ENCODE assay signal across 8 mouse cellular contexts in the genomic region with DNA sequence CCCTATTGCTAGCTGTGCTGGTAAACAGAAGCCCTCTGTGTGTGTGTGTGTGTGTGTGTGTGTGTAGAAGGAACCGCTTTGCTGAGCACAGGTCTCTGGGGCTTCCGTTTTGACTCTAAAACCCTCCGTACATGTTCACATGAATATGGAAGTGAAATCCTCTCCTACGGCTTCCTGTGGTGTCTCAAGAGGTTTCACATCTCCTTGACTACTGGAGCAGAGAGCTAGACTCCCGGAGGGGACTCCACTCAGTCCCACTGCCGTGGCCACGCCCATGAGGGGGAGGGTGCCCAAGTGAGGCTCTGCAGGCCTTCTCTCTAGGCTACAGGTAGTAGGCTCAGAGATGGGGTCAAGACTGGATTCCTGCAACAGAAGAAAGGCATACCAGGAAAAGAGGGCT. TPM values are rescaled to one million over a fixed set of nuclear protein-coding genes. Genes with fewer than 3 reads are reported as not detected.
A peak's percentile ranks its signal among the peaks of the same experiment; 100 is the strongest.
DNase-seq lines count a peak whose midpoint lies in the region; ATAC-seq lines count a peak whose summit lies in the region.

A gene (plus strand): TSS at position 275 of the 400 bp plus-strand sequence.

- peaks cover 17% of the 10 kb centered on the region for H3K27me3 ChIP-seq in midbrain, embryonic 14.5 days (ENCODE audit: control insufficient read depth, insufficient read depth, low read length)
- H3K27me3 ChIP-seq in midbrain, embryonic 15.5 days (replicated peaks): peaks cover 31% of the 10 kb centered on the region
- peaks cover 41% of the 10 kb centered on the region for H3K27me3 ChIP-seq in liver, embryonic 15.5 days
- peaks cover 35% of the 10 kb centered on the region for H3K27me3 ChIP-seq in forebrain, embryonic 14.5 days (replicated peaks; ENCODE audit: control insufficient read depth, insufficient read depth, low read length)

- H3K9ac ChIP-seq in midbrain, embryonic 14.5 days (replicated peaks; ENCODE audit: low read length): no peak within 1 kb of the TSS
- H3K9ac ChIP-seq in midbrain, embryonic 15.5 days: no peak within 1 kb of the TSS
- no peak within 1 kb of the TSS for H3K9ac ChIP-seq in liver, embryonic 15.5 days
- H3K9ac ChIP-seq in forebrain, embryonic 14.5 days (ENCODE audit: low read length): no peak within 1 kb of the TSS

- ATAC-seq in midbrain, embryonic 14.5 days (ENCODE audit: low FRiP score, low TSS enrichment): no peak
- no peak for ATAC-seq in midbrain, embryonic 15.5 days (replicated peaks)
- peak; percentile 57; the same call in 1 of the 2 replicates for ATAC-seq in liver, embryonic 15.5 days (ENCODE audit: insufficient read depth)
- ATAC-seq in forebrain, embryonic 14.5 days: no peak

- no peaks in the 10 kb centered on the region for H3K36me3 ChIP-seq in midbrain, embryonic 14.5 days (ENCODE audit: control insufficient read depth, insufficient read depth, low read length)
- H3K36me3 ChIP-seq in midbrain, embryonic 15.5 days (replicated peaks): no peaks in the 10 kb centered on the region
- H3K36me3 ChIP-seq in liver, embryonic 15.5 days (replicated peaks): no peaks in the 10 kb centered on the region
- H3K36me3 ChIP-seq in forebrain, embryonic 14.5 days (ENCODE audit: control insufficient read depth, insufficient read depth, low read length): no peaks in the 10 kb centered on the region

- WGBS in midbrain, embryonic 14.5 days: 22% methylated on average over 7 of the region's 7 CpGs
- 20% methylated on average over 7 of the region's 7 CpGs for WGBS in midbrain, embryonic 15.5 days
- WGBS in liver, embryonic 15.5 days (ENCODE audit: insufficient replicate concordance): 11% methylated on average over 7 of the region's 7 CpGs
- WGBS in forebrain, embryonic 14.5 days: 41% methylated on average over 7 of the region's 7 CpGs

- no peak within 1 kb of the TSS for H3K4me3 ChIP-seq in midbrain, embryonic 14.5 days (replicated peaks; ENCODE audit: low read depth, low read length)
- H3K4me3 ChIP-seq in midbrain, embryonic 15.5 days: no peak within 1 kb of the TSS
- H3K4me3 ChIP-seq in liver, embryonic 15.5 days (replicated peaks): no peak within 1 kb of the TSS
- no peak within 1 kb of the TSS for H3K4me3 ChIP-seq in forebrain, embryonic 14.5 days (ENCODE audit: low read depth, low read length)

- peaks cover 14% of the 10 kb centered on the region; the same call in 1 of the 2 replicates for H3K4me1 ChIP-seq in midbrain, embryonic 14.5 days (ENCODE audit: control insufficient read depth, insufficient read depth, low read length)
- peaks cover 6% of the 10 kb centered on the region for H3K4me1 ChIP-seq in midbrain, embryonic 15.5 days
- H3K4me1 ChIP-seq in liver, embryonic 15.5 days (replicated peaks): peaks cover 26% of the 10 kb centered on the region
- no peaks in the 10 kb centered on the region for H3K4me1 ChIP-seq in forebrain, embryonic 14.5 days (ENCODE audit: control insufficient read depth, insufficient read depth, low read length)

- no peak within 1 kb of the TSS for H3K27ac ChIP-seq in midbrain, embryonic 14.5 days (replicated peaks; ENCODE audit: low read depth, low read length)
- no peak within 1 kb of the TSS for H3K27ac ChIP-seq in midbrain, embryonic 15.5 days
- H3K27ac ChIP-seq in liver, embryonic 15.5 days (replicated peaks): peak within 1 kb of the TSS; percentile 46; the same call in 1 of the 2 replicates
- H3K27ac ChIP-seq in forebrain, embryonic 14.5 days (ENCODE audit: low read depth, low read length): no peak within 1 kb of the TSS

- no peak within 1 kb of the TSS for H3K4me2 ChIP-seq in midbrain, embryonic 14.5 days (ENCODE audit: low read length)
- no peak within 1 kb of the TSS for H3K4me2 ChIP-seq in midbrain, embryonic 15.5 days
- H3K4me2 ChIP-seq in liver, embryonic 15.5 days: peak within 1 kb of the TSS; percentile 30; the same call in 1 of the 2 replicates
- no peak within 1 kb of the TSS for H3K4me2 ChIP-seq in forebrain, embryonic 14.5 days (ENCODE audit: low read length)

- H3K9me3 ChIP-seq in midbrain, embryonic 14.5 days (ENCODE audit: control insufficient read depth, low read length): no peaks in the 10 kb centered on the region
- no peaks in the 10 kb centered on the region for H3K9me3 ChIP-seq in midbrain, embryonic 15.5 days
- H3K9me3 ChIP-seq in liver, embryonic 15.5 days (replicated peaks): no peaks in the 10 kb centered on the region
- no peaks in the 10 kb centered on the region for H3K9me3 ChIP-seq in forebrain, embryonic 14.5 days (replicated peaks; ENCODE audit: control insufficient read depth, low read length)

- DNase-seq in midbrain, embryonic 14.5 days: peak; percentile 19
- peak; percentile 54 to 86 for DNase-seq in heart, adult 9 months (ENCODE audit: low spot score in 2 of 2)
- peak; percentile 92 to 94 for DNase-seq in spleen, adult 18-20 months
- DNase-seq in urinary bladder, postnatal 36 days (ENCODE audit: low spot score in 2 of 2): no peak
- no peak for DNase-seq in forebrain, embryonic 14.5 days (ENCODE audit: low spot score)
- DNase-seq in layer of hippocampus, adult 18-20 months (ENCODE audit: low spot score in 2 of 2): no peak

RNA-seq across cellular contexts. Expression of the gene that starts here (rescaled TPM):
- polyA plus RNA-seq in midbrain, embryonic 14.5 days (2014; fragmentation: Nextera tagmentation; extraction: Ambion mirVana): 0.15 and 0.18 TPM in 2 replicates
- 0.27 and 0.65 TPM in 2 replicates for polyA plus RNA-seq in midbrain, embryonic 15.5 days (2015; fragmentation: Nextera tagmentation; extraction: Ambion mirVana)
- 0.54 and 1.0 TPM in 2 replicates for polyA plus RNA-seq in liver, embryonic 15.5 days (2015; fragmentation: Nextera tagmentation; extraction: Ambion mirVana)
- 0.18 and 0.36 TPM in 2 replicates for polyA plus RNA-seq in forebrain, embryonic 14.5 days (2014; fragmentation: Nextera tagmentation; extraction: Ambion mirVana)
- 1 to 10 TPM; 1.3 to 1.6 TPM for total RNA-seq in layer of hippocampus, adult 18-20 months (2021)

Comparison
In these comparisons a context has a peak if more than half of its experiments do, and no peak if none do; other contexts are left out.
1. Peak in DNase-seq in midbrain, embryonic 14.5 days; RNA of the gene not detected or under 1 TPM.
2. DNase-seq: peak in heart, adult 9 months (2 of 2) and spleen, adult 18-20 months (2 of 2); none in urinary bladder, postnatal 36 days (0 of 2), forebrain, embryonic 14.5 days (single experiment) and layer of hippocampus, adult 18-20 months (0 of 2).